Mouse (Mus musculus) stomach, embryonic 14.5 days (tissue): ENCODE measurements around the gene Pidd1. TPM values are rescaled to one million over a fixed set of nuclear protein-coding genes. Genes with fewer than 3 reads are reported as not detected.
"Not testable (repeated sequence)": the region's sequence is repeated elsewhere in the genome, so short reads cannot be mapped to it uniquely, and the experiment has no call there.

Source experiments
- ATAC-seq: fragments of 200-750 bp; cut with Nextera tagmentation; 2 replicates; pipeline ENCODE4 v1.8.0; 2017; ENCODE audit warnings: low read depth, moderate TSS enrichment; ENCODE audit not compliant: insufficient number of reproducible peaks, insufficient read depth, low FRiP score
- H3K27ac ChIP-seq: fragments of 300-500 bp; sonication (generic); 2 replicates; pipeline ENCODE4 v1.5.1; 2014; ENCODE audit warnings: mild to moderate bottlenecking, low read length, moderate library complexity, mixed read lengths
- H3K27me3 ChIP-seq: fragments of 300-500 bp; sonication (generic); 2 replicates; pipeline ENCODE4 v1.6.1; 2014; ENCODE audit warnings: low read length, control low read depth, mixed read lengths; ENCODE audit not compliant: control insufficient read depth, insufficient read depth
- H3K36me3 ChIP-seq: fragments of 300-500 bp; sonication (generic); 2 replicates; pipeline ENCODE4 v1.6.1; 2014; ENCODE audit warnings: mild to moderate bottlenecking, control low read depth, low read length, moderate library complexity, mixed read lengths; ENCODE audit not compliant: control insufficient read depth, insufficient read depth
- H3K4me1 ChIP-seq: fragments of 300-500 bp; sonication (generic); 2 replicates; pipeline ENCODE4 v1.6.1; 2014; ENCODE audit warnings: low read length, control low read depth, mixed read lengths; ENCODE audit not compliant: control insufficient read depth, insufficient read depth
- H3K4me2 ChIP-seq: fragments of 300-500 bp; sonication (generic); replicated peaks from 2 replicates; pipeline ENCODE4 v1.6.1; 2014; ENCODE audit warnings: low read depth, low read length, control low read depth
- H3K4me3 ChIP-seq: fragments of 300-500 bp; sonication (generic); 2 replicates; pipeline ENCODE4 v1.5.1; 2014; ENCODE audit warnings: low read depth, low read length, control low read depth
- H3K9ac ChIP-seq: fragments of 300-500 bp; sonication (generic); replicated peaks from 2 replicates; pipeline ENCODE4 v1.6.1; 2014; ENCODE audit warnings: low read depth, mild to moderate bottlenecking, control low read depth, low read length, moderate library complexity, mixed read lengths
- H3K9me3 ChIP-seq: fragments of 300-500 bp; sonication (generic); 2 replicates; pipeline ENCODE4 v1.6.1; 2016; ENCODE audit warnings: low read depth, low read length, control low read depth; ENCODE audit not compliant: control insufficient read depth
- WGBS: fragments of 180-500 bp; shearing (Covaris S2); extraction: QIAGEN DNeasy Blood & Tissue Kit; methylation state at CpG from one replicate; pipeline ENCODE4 v1.1.7; 2014; 5-methylcytosine and 5-hydroxymethylcytosine counted together
- polyA plus RNA-seq: library from polyadenylated mRNA; unstranded; fragments of >200 nt; fragmentation: Nextera tagmentation; extraction: Ambion mirVana; gene quantifications from 2 replicates; pipeline ENCODE4 v1.2.1, GENCODE M21; 2014

Gene Pidd1
- polyA plus RNA-seq, 1 experiment from 2014 or later = 8.5 TPM

DNA sequence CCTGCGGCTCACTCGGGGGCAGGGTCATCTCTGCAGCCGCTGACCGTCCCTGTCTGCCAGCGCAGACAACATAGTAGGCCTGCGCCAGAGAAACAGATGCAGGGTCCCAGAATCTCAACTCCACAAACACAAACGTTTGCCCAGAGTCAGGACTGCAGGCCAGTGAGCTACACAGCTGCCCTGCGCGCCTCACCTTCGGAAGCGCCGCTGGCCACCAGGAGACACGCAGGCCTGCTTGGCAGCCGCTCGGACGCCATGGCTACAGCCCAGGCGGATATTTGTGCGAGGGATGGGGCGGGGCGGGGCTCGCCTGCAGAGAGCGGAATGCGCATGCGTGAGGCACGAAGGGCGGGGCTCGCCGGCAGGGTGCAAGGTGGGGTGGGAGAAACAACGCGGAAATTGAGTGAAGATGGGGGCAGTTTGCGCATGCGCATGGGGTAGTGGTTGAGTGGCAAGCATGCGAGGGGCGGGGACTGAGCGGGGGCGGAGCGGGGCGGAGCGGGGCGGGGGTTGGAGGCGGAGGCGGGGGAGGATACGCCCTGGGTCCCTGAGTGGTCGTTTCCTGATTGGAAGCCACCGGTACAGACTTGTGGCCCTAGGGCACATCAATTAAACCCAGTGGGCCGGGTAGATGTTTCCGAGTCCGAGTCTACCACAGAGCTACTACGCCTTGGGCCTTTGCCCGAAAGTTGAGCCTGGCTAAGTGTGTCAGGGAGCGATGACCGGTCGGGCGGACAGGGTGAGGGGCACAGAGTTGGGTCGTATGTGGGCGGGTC is 29.8 kb downstream of the Pidd1 start, which contains the start of gene Gatd1:
Gatd1 (minus strand) TSS at position 328 of the 776 bp plus-strand sequence.
- peak within 1 kb of the TSS; percentile 74 for H3K4me3 ChIP-seq
- peaks cover 18% of the 10 kb centered on the region for H3K36me3 ChIP-seq
- H3K4me2 ChIP-seq = peak within 1 kb of the TSS; percentile 66
- under 1% methylated on average over 54 of the region's 56 CpGs for WGBS
- peaks cover 8% of the 10 kb centered on the region; the same call in 1 of the 2 replicates for H3K4me1 ChIP-seq
- H3K9me3 ChIP-seq = no peaks in the 10 kb centered on the region
- no peaks in the 10 kb centered on the region for H3K27me3 ChIP-seq
- ATAC-seq = peak; percentile 92
- peak within 1 kb of the TSS; percentile 71 for H3K9ac ChIP-seq
- H3K27ac ChIP-seq = peak within 1 kb of the TSS; percentile 77

DNA sequence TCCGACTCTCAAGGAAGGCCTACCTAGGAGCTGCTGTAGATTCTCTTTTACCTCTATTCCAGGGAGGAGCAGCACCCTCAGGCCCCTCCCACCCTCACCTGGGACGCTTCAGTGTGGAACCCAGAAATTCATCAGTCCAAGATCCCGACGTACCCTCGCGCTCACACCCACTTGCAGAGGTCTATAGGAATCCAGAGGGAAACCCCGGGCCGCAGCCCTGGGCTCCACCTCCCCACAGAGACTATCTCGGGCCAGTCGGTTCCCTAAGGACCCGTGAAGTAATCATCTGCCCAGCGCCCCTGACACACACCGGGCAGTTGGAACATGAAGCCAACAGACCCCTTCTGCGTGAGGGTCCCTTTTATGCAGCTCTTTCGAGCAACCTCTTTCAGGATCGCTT is 30.5 kb downstream of the Pidd1 start:
- 2% methylated on average over 16 of the region's 16 CpGs for WGBS
- peak overlapping the region; percentile 71 for H3K9ac ChIP-seq
- H3K27me3 ChIP-seq = no peaks in the 10 kb centered on the region
- peaks cover 8% of the 10 kb centered on the region; the same call in 1 of the 2 replicates for H3K4me1 ChIP-seq
- peak overlapping the region; percentile 77 for H3K27ac ChIP-seq
- H3K4me2 ChIP-seq = peak overlapping the region; percentile 66
- peak overlapping the region; percentile 74 for H3K4me3 ChIP-seq
- peaks cover 19% of the 10 kb centered on the region for H3K36me3 ChIP-seq
- H3K9me3 ChIP-seq = no peaks in the 10 kb centered on the region
- ATAC-seq = no peak

DNA sequence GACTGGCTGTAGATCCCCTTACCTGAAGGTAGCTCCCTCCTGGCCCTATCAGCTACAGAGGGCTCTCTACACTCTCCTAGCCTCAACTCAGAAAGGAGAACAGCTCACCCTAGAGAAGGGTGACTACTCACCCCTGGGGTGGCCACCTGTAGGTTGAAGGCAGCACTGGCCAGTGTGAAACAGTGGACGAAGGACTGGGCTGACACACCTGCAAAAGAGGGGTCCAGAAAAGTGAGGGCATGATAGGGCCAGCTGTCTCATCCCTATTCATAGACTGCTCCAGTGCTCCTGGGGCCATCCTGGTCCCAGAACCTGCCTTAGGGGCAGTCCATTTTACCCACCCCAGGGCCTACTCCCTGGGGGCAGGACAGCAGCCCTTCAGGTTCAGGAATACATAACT is 32.2 kb downstream of the Pidd1 start:
- no peak for ATAC-seq
- Histone ChIP-seq H3K4me2 (no peak overlapping the region), H3K27me3 (no peaks in the 10 kb centered on the region), H3K9ac (no peak overlapping the region), H3K4me1 (peaks cover 8% of the 10 kb centered on the region; the same call in 1 of the 2 replicates), H3K36me3 (peaks cover 23% of the 10 kb centered on the region), H3K27ac (no peak overlapping the region), H3K4me3 (no peak overlapping the region), H3K9me3 (no peaks in the 10 kb centered on the region)
- 100% methylated on average over 1 of the region's 1 CpGs for WGBS

DNA sequence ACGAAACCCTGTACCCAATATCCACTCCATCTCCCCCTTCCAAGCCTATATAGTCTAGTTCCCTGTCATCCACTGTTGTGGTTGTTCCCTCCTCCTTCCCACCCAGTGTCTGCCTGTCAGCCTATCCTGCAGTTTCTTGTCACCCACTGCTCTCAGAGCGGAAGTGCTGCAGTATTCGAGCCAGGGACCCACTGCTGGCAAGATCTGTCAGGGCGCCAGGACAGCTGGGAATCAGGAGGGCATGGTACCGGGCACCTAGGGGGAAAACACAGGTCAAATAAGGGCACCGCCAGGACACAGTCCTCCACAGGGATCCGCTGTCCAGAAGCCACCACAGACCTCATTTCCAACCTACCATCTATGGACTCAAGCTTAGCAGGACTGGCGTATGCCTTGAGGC is 33.2 kb downstream of the Pidd1 start:
- H3K9me3 ChIP-seq = no peaks in the 10 kb centered on the region
- H3K27ac ChIP-seq = no peak overlapping the region
- WGBS = 89% methylated on average over 8 of the region's 8 CpGs
- H3K27me3 ChIP-seq = no peaks in the 10 kb centered on the region
- peaks cover 23% of the 10 kb centered on the region for H3K36me3 ChIP-seq
- ATAC-seq = no peak
- no peak overlapping the region for H3K9ac ChIP-seq
- H3K4me1 ChIP-seq = peaks cover 8% of the 10 kb centered on the region; the same call in 1 of the 2 replicates
- H3K4me2 ChIP-seq = no peak overlapping the region
- no peak overlapping the region for H3K4me3 ChIP-seq

DNA sequence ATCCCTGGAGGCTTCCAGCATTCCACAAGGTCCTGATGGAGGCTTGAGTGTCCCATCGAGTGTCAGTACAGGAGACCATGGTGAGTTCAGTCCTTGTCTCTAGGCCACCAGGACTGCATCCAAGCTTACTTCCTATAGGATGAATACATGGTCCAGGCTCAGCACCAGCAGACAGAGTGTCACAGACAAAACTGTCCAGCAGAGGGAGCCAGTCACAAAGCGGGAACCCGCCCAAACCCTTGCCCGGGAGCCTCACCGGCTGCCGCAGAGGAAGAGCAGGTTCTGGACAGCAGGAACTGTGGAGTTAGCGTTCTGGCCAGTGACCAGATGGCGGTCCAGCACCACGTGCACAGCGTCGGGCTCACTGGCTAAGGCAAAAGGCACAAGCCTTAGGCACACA is 35.0 kb downstream of the Pidd1 start:
- 14% methylated on average over 11 of the region's 11 CpGs for WGBS
- Histone ChIP-seq H3K27me3 (no peaks in the 10 kb centered on the region), H3K9ac (no peak overlapping the region), H3K36me3 (peaks cover 23% of the 10 kb centered on the region), H3K4me3 (no peak overlapping the region), H3K27ac (no peak overlapping the region), H3K4me1 (peaks cover 4% of the 10 kb centered on the region; the same call in 1 of the 2 replicates), H3K9me3 (no peaks in the 10 kb centered on the region), H3K4me2 (no peak overlapping the region)
- ATAC-seq = peak; percentile 62; the same call in 1 of the 2 replicates

DNA sequence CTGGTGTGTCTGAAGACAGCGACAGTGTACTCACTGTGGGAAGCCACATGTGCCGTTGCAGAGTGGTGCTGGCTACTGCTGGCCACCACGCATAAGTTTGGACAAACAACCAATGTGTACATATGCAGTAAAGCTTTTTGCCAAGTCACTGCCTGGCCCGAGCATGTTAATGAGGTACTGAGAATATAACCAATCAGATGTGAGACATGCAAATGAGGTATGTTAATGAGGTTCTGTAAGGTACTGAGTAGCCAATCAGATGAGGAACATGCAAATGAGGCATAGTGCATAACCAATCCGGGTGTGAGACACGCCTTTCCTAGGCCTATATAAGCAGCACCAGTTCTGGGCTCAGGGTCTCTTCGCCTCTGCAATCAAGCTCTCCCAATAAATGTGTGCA is 36.2 kb downstream of the Pidd1 start:
- WGBS = 97% methylated on average over 7 of the region's 7 CpGs

DNA sequence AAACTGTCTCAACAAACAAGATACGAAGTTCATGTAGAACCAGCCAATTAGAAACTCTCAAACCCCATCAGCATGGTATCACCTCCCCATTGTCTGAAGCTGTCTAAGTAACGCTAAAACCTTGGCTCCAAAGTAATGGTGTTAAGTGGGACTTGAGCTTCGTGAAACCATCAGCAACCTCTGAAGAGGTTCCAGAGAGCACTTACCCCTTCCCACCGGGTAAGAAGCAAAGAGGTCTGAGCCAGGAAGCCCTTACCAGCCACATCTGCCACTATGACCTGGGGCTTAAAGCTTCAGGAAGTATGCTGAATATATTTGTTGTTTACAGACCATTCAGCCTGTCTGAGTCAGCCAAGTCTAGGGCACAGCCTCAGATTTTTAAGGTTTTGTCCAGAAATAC is 38.4 kb downstream of the Pidd1 start:
- H3K9me3 ChIP-seq = no peaks in the 10 kb centered on the region
- H3K4me1 ChIP-seq = no peaks in the 10 kb centered on the region
- no peak for ATAC-seq
- H3K36me3 ChIP-seq = peaks cover 38% of the 10 kb centered on the region
- no peaks in the 10 kb centered on the region for H3K27me3 ChIP-seq
- no peak overlapping the region for H3K27ac ChIP-seq
- 78% methylated on average over 4 of the region's 4 CpGs for WGBS
- H3K9ac ChIP-seq = no peak overlapping the region
- H3K4me3 ChIP-seq = no peak overlapping the region
- H3K4me2 ChIP-seq = no peak overlapping the region

More for the DNA sequence above, 36.2 kb downstream of the Pidd1 start:
- H3K27ac ChIP-seq, ATAC-seq, H3K4me1 ChIP-seq, H3K4me2 ChIP-seq, H3K9ac ChIP-seq, H3K27me3 ChIP-seq, H3K4me3 ChIP-seq, H3K9me3 ChIP-seq: not testable (repeated sequence)
- peaks cover 27% of the 10 kb centered on the region for H3K36me3 ChIP-seq

DNA sequence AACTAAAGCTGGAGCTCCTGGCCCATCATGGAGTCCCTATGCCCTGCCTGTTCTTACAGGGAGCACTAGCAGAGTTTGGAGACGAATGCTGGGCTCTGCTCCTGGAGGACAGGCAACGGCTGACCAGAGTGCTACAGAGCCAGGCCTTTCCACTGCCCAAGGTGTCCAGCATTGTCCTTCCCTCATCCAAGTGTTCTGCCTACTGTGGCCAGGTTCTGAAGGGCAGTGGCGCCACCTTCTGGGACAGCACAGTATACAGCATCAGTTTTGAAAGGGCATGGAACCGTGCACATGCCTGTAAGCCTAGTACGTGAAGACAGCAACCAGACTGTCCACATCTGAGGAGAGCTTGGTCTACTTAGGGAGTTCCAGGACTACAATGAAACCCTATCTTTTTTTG is 40.5 kb downstream of the Pidd1 start:
- Histone ChIP-seq H3K27ac (no peak overlapping the region), H3K9me3 (no peaks in the 10 kb centered on the region), H3K4me1 (no peaks in the 10 kb centered on the region), H3K4me3 (no peak overlapping the region), H3K4me2 (no peak overlapping the region), H3K27me3 (no peaks in the 10 kb centered on the region), H3K9ac (no peak overlapping the region), H3K36me3 (peaks cover 31% of the 10 kb centered on the region)
- peak; percentile 21; the same call in 1 of the 2 replicates for ATAC-seq
- WGBS = 45% methylated on average over 5 of the region's 5 CpGs
